Mouse (Mus musculus) cerebellum, adult 11 months (tissue): ENCODE measurements around the gene Spop.
A peak's percentile ranks its signal among the peaks of the same experiment; 100 is the strongest.
"Not testable (repeated sequence)": the region's sequence is repeated elsewhere in the genome, so short reads cannot be mapped to it uniquely, and the experiment has no call there.

Source experiments
- DNase-seq: peaks from one replicate; pipeline ENCODE4 v3.0.0; 2022

Gene Spop

GRCm38 (mm10) chr11:95391743-95392142 is 22.1 kb upstream of the Spop start:
- peak; percentile 66 for DNase-seq

- DNase-seq, result peak; percentile 81
Measured at GRCm38 (mm10) chr11:95392223-95392667, 21.6 kb upstream of the Spop start.

GRCm38 (mm10) chr11:95392708-95393499 is 21.0 kb upstream of the Spop start:
- DNase-seq, result no peak

- no peak for DNase-seq
Measured at GRCm38 (mm10) chr11:95393500-95393816, 20.4 kb upstream of the Spop start.

- DNase-seq, result no peak
Measured at GRCm38 (mm10) chr11:95394112-95394511, 19.8 kb upstream of the Spop start.

GRCm38 (mm10) chr11:95396548-95396947 is 17.3 kb upstream of the Spop start:
- DNase-seq, result no peak

GRCm38 (mm10) chr11:95397843-95398835 is 15.7 kb upstream of the Spop start:
- DNase-seq, result peak; percentile 76

- DNase-seq, result no peak
Measured at GRCm38 (mm10) chr11:95399520-95400020, 14.3 kb upstream of the Spop start.

- DNase-seq, result no peak
Measured at GRCm38 (mm10) chr11:95401568-95401967, 12.3 kb upstream of the Spop start.

GRCm38 (mm10) chr11:95402196-95402595 is 11.7 kb upstream of the Spop start:
- DNase-seq, result peak; percentile 86

- no peak for DNase-seq
Measured at GRCm38 (mm10) chr11:95402658-95403101, 11.2 kb upstream of the Spop start.

GRCm38 (mm10) chr11:95403382-95404340 is 10.2 kb upstream of the Spop start:
- DNase-seq, result no peak

- no peak for DNase-seq
Measured at GRCm38 (mm10) chr11:95405771-95406170, 8.1 kb upstream of the Spop start.

GRCm38 (mm10) chr11:95406398-95406797 is 7.5 kb upstream of the Spop start:
- DNase-seq, result not testable (repeated sequence)

GRCm38 (mm10) chr11:95409450-95410112 is 4.3 kb upstream of the Spop start:
- DNase-seq, result no peak

- DNase-seq, result no peak
Measured at GRCm38 (mm10) chr11:95411453-95412013, 2.3 kb upstream of the Spop start.

GRCm38 (mm10) chr11:95412615-95413014 is 1.3 kb upstream of the Spop start:
- DNase-seq, result no peak

- peak; percentile 94 for DNase-seq
Measured at GRCm38 (mm10) chr11:95414536-95415161, 769 bp downstream of the Spop start.

GRCm38 (mm10) chr11:95415931-95416330 is 2.1 kb downstream of the Spop start:
- no peak for DNase-seq

- DNase-seq, result no peak
Measured at GRCm38 (mm10) chr11:95417341-95417740, 3.5 kb downstream of the Spop start.
